Mouse (Mus musculus) neutrophil, adult 59 days (primary cell): ENCODE data around the gene Slc25a1. TPM values are rescaled to one million over a fixed set of nuclear protein-coding genes. Genes with fewer than 3 reads are reported as not detected.

Source experiments
- total RNA-seq, 2 experiments: library from RNA; stranded (reverse); gene quantifications; 1 replicate in 1 of 2; 2 replicates in 1 of 2; pipeline ENCODE4 v1.2.4; 2023

Gene Slc25a1
- total RNA-seq = 10 to 100 TPM; 16.3 to 17.2 TPM

DNA sequence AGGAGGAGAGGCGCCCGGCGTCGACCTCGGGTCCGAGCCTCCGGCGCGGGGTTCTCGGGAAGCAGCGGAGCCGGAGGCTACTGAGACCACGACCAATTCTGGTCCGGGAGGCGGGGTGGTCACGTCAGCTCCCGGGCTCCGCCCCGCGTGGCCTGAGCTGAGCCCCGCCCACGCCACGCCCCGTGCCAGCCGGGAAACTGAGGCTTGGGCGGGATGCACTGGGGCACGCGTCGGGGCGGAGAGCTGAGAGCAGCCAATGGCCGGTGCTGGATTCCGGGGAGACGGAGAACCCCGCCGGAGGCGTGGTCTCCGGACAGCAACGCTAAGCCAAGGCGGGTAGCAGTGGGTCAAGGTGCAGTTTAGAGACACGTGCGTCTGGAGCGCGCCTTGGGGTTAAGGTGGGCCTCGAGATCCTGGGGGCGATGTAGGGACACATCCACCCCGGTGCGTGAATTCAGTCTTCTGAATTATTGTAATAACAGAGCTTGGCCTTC, at the start of gene Slc25a1:
Gene Slc25a1 (minus strand): TSS at position 133 of the 494 bp plus-strand sequence.

DNA sequence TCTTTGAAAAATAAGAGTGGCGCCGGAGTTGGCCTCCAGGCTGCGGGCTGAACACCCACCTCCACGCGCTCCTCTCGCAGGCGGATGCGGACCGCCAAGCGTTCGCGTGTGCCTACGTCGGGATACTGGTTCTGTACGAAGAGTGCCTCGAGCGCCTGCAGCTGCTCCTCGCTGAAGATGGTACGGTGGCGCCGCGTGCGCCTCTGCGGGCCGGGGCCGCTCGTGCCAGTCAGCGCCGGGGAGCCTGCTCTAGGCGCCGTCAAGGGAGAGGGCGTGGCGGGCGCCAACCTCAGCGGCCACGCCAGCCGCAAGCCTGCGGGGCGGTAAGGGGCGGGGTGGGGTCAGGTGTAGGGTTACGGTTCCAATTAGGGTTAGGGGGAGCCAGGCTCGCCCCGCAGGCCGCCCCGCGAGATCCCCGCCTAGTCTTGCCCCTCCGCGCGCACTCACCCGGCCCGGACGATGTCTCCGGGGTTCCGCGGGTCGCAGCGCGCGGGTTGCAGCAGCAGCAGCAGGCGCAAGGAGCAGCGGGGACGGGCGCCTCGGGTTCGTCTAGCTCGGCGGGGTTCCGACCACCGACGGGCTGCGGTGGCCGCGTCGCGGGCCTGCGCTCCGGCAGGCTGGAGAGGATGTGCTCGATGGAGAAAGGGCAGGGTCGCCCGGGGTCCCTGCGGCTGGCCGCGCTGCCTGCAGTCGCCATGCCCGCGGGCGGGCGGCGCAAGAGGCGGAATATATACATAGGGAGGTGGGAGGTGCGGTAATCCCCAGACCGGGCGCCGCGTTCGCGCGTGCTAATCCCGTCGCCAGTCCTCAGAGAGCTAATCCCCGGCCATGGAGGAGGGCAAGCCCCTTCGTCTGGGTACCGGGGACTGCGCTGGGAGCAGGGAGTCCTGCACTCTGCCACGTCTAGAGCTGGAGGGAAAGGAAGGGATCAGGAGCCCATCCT, 13.4 kb downstream of the Slc25a1 start, which contains the start of gene Gsc2:
Gene Gsc2 (minus strand): TSS at position 753 of the 943 bp plus-strand sequence.

DNA sequence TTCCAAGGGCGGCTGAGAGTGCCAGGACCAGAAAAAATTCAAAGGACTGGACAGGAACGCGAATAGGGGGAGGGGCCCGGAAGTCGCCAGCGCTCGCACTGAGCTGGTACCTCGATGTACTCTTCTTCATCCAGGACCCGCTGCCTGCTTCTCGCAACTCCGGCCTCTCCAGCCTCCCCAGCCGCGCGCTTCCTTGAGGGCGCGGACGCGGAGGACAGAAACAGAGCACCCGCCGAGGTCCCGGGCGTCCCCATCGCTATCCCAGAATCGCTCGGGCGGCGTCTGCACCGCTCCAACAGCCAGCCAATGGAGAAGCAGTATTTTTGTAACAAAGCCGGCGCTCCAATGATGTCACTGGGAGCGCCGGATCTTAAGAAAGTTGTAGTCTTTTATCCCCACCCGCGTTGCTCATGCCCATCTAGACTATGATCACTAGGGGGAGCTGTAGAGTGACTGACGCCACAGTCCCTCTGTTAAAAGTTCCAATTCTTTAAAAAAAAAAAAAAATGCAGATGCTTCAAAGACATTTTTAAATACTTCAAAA, 16.9 kb downstream of the Slc25a1 start, which contains the start of gene Ess2:
Gene Ess2 (minus strand): TSS at position 297 of the 544 bp plus-strand sequence.

DNA sequence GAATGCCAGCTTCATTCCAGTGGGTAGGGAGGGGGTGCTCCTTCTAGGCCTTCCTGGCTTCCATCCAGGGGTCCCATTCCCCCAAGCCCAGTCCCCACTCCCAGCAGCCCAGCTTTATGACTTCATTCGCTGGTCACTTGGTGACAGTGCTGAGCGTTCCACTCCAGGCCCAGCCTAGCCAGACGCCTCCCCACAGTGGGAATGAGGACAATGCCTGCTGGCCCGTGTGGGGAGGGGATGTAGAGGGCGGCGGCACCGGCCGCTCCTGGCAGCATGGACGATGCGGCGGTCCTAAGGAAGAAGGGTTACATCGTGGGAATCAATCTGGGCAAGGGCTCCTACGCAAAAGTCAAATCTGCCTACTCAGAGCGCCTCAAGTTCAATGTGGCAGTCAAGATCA, 29.6 kb downstream of the Slc25a1 start, which contains the start of the genes Dgcr2 and Tssk2:
Gene Dgcr2 (minus strand): TSS at position 101 of the 400 bp plus-strand sequence.
Gene Tssk2 (plus strand): TSS at position 176 of the 400 bp plus-strand sequence.

GRCm38 (mm10) chr16:17893923-17894322, 34.1 kb downstream of the Slc25a1 start, which contains the start of gene Tssk1:
Gene Tssk1, plus strand, starts transcription at chr16:17894223.

GRCm38 (mm10) chr16:17891567-17891959, 36.5 kb downstream of the Slc25a1 start, which contains the start of gene Gm20518:
Gene Gm20518, minus strand, starts transcription at chr16:17891671.

Other genes with a start within 250 kb of the Slc25a1 start
- gene Med15, start 195.3 kb downstream of the Slc25a1 start, total RNA-seq = 10 to 100 TPM; 84.2 TPM
- gene Klhl22, start 168.6 kb downstream of the Slc25a1 start, total RNA-seq = 10 to 100 TPM in 1 of 2 experiments, 1 to 10 TPM in 1; 9.5 to 13.6 TPM
- not detected for gene Scarf2, start 130.9 kb downstream of the Slc25a1 start, total RNA-seq
- not detected for gene B830017H08Rik, start 95.1 kb downstream of the Slc25a1 start, total RNA-seq
- gene Car15, start 89.9 kb downstream of the Slc25a1 start, total RNA-seq = 1 to 10 TPM; 3.5 to 3.9 TPM
- under 1 TPM; 0.35 to 0.76 TPM for gene Gm20518, start 36.5 kb downstream of the Slc25a1 start, total RNA-seq
- gene Tssk1, start 34.0 kb downstream of the Slc25a1 start, total RNA-seq = not detected
- 10 to 100 TPM; 37.2 to 42.9 TPM for gene Dgcr2, start 29.7 kb downstream of the Slc25a1 start, total RNA-seq
- not detected for gene Tssk2, start 29.6 kb downstream of the Slc25a1 start, total RNA-seq
- gene Ess2, start 16.9 kb downstream of the Slc25a1 start, total RNA-seq = 10 to 100 TPM; 27.8 to 32.6 TPM
- not detected for gene Gsc2, start 13.2 kb downstream of the Slc25a1 start, total RNA-seq
- 1 to 10 TPM in 1 of 2 experiments, under 1 TPM in 1; 0.56 to 2.1 TPM for gene Vpreb2, start 52.2 kb upstream of the Slc25a1 start, total RNA-seq
- 1 to 10 TPM; 6.8 to 7.7 TPM for gene Dgcr6, start 124.6 kb upstream of the Slc25a1 start, total RNA-seq
- 1 to 10 TPM; 8.5 to 9.8 TPM for gene Prodh, start 162.0 kb upstream of the Slc25a1 start, total RNA-seq
- gene Rtn4r, start 199.4 kb upstream of the Slc25a1 start, total RNA-seq = under 1 TPM; 0.20 to 0.42 TPM